Mouse (Mus musculus) layer of hippocampus, adult 2 months (tissue): ENCODE results near the gene Foxj3. TPM values are rescaled to one million over a fixed set of nuclear protein-coding genes. Genes with fewer than 3 reads are reported as not detected.
"Not testable (repeated sequence)": the region's sequence is repeated elsewhere in the genome, so short reads cannot be mapped to it uniquely, and the experiment has no call there.

Experiments used
- DNase-seq, 2 experiments: peaks; one replicate each; pipeline ENCODE4 v3.0.0; 2022; ENCODE audit warnings: low spot score in 2 of 2
- H3K27ac ChIP-seq: fragments of 200-600 bp; 2 replicates; pipeline ENCODE4 v1.8.1; 2022
- H3K4me3 ChIP-seq: fragments of 200-600 bp; 2 replicates; pipeline ENCODE4 v1.8.1; 2022; ENCODE audit warnings: mild to moderate bottlenecking
- CTCF ChIP-seq: fragments of 200-600 bp; conservative IDR thresholded peaks from 2 replicates; pipeline ENCODE4 v1.8.1; 2022; ENCODE audit warnings: antibody characterized with exemption, mild to moderate bottlenecking, moderate library complexity
- long read RNA-seq, 2 experiments: library from polyadenylated mRNA; stranded (forward); transcript quantifications; one replicate each; pipeline ENCODE4 v2.0.0; 2021; ENCODE audit warnings: borderline mapping rate in 2 of 2
- total RNA-seq, 2 experiments: library from RNA; stranded (reverse); gene quantifications; 2 replicates each; pipeline ENCODE4 v1.2.3; 2021

Gene Foxj3
- 10 to 100 TPM; 76.7 to 80.3 TPM for total RNA-seq
- long read RNA-seq, experiment 1, full-length matches to known transcripts: 14 of 25 reads
- long read RNA-seq, experiment 1, partial matches to known transcripts: 3 of 25 reads
- long read RNA-seq, experiment 1, other reads (novel, unspliced or antisense): 8 of 25 reads
- long read RNA-seq, experiment 2, full-length matches to known transcripts: 24 of 41 reads
- long read RNA-seq, experiment 2, partial matches to known transcripts: 13 of 41 reads
- long read RNA-seq, experiment 2, other reads (novel, unspliced or antisense): 4 of 41 reads

DNA sequence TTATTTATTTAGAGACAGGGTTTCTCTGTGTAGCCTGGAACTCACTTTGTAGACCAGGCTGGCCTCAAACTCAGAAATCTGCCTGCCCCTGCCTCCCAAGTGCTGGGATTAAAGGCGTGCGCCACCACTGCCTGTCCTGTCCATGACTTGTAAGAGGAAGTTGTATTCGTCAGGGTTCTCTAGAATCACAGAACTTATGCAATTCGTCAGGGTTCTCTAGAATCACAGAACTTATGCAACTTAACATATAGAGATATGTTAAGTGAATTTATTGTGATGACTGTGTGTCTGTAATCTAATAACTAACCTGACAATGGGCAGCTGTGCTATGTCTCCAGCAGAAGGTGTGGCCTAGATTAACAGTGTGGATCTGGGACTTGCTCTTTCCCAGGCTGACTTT, at the start of gene Foxj3:
Foxj3 (plus strand) TSS at position 390 of the 400 bp plus-strand sequence.
- H3K27ac ChIP-seq: peak within 1 kb of the TSS; percentile 46; the same call in 1 of the 2 replicates
- not testable (repeated sequence) for DNase-seq, H3K4me3 ChIP-seq

DNA sequence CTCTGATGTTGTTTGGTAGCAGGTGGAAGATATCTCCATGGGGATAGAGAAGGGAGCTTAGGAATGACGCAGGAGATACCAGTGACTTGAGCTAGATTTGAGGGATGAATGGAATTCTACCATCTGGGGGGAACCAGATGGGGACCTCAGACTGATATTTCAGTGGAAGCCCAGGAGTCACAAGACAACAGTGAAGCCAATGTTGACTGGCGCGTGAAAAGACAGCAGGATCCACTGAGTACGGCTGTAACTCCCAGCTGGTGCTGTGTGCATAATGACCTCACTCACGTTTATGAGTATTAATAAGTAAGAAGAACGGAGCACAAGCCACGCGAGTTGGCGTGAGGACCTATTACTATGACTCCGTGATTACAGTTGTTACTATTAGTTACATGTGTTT, 47.1 kb upstream of the Foxj3 start:
- peak in 1 of 2 experiments; percentile 17 for DNase-seq
- TF ChIP-seq CTCF: no peak
- Histone ChIP-seq H3K27ac (no peak overlapping the region), H3K4me3 (no peak overlapping the region)

DNA sequence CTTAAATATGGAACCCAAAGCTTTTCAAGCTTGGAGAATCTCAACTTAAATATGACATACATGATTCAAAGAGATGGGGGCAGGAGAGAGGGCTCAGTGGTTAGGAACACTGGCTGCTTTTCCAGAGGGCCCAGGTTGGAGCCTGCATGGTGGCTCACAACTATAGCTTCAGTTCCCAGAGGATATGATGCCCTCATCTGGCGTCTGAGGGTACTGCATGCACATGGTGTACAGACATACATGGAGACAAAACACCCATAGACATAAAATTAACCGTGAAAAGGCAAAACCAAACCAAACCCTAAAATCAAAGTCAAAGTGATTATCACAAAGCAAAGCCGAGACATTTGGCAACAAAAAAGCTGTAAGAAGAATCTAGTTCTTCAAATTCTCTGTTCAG, 46.0 kb upstream of the Foxj3 start:
- DNase-seq: peak in 1 of 2 experiments; percentile 50
- Histone ChIP-seq H3K4me3 (no peak overlapping the region), H3K27ac (no peak overlapping the region)
- peak; percentile 78 for TF ChIP-seq CTCF

DNA sequence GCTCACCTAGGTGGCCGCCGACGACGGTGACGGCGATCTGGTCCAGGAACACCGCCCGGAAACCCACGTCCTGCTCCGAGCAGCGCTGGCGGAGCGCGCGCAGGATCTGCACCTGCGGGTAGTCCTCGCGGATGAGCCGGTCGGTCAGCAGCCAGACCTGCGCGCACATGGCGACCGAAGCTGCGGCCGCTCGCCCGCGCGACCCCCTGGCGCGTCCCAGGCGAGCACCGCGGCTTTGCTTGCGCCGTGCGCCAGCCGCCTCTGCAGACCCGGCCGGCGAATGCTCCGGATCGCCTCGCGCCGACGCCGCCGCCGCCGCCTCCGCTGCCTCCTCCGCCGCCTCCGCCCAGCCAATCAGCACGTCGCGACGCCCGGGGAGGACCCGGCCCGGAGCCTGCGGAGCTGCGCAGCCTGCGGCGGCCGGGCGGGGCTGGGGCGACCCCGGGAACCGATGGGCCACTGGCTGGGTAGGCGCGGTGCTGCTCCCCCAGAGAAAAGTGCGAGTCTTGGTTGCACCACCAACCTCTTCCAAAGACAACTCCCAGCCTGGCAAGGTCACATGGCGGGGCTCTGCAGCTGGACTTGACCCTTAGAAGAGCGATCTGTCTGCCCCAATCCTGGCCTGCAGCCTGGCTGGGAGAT, 44.4 kb upstream of the Foxj3 start, which contains the start of gene Rimkla:
Rimkla (minus strand) TSS at position 338 of the 642 bp plus-strand sequence.
- TF ChIP-seq CTCF: no peak
- peak within 1 kb of the TSS; percentile 74 for H3K4me3 ChIP-seq
- DNase-seq: peak; percentile 48 to 62
- peak within 1 kb of the TSS; percentile 88 for H3K27ac ChIP-seq

DNA sequence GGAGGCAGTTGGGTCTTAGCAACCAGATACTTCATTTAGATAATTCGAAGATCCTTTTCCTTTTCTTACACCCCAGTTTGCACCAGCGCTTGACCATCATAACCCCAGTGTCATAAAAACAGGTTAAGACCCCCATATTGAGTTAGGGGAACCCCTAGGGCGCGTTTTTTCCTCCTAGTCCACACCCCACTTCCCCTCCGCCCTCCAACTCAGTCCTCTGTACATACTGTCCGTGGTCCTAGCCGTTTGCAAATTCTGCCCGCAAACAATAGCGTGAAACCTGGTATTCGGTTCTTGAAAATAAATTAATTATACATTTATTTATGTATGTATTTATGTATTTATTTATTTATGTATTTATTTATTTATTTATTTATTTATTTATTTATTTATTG, 43.9 kb upstream of the Foxj3 start:
- no peak for TF ChIP-seq CTCF
- Histone ChIP-seq H3K4me3 (peak overlapping the region; percentile 74), H3K27ac (peak overlapping the region; percentile 88)
- no peak for DNase-seq

DNA sequence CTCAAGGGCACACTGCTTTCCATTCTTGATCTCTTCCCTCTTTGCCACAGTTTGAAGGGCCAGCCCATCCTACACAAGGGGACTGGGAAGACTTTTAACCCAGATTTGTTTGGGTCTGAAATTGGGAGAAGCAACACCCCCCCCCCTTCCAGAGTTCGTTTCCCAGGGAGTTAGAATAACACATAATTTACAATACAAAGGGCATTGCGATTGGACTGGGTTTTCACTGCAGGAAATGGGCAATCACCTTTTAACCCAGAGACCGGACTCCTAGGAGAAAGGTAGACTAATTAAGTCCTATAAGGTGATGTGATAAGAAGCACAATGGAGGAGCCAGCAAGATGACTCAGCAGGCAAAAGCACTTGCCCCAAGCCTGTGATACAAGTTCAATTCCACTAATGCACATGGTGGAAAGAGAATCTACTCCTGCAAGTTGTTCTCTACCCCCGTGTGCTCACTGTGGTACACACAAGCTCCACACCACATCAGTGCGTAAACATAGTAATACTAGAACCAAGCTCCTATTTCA, 38.4 kb upstream of the Foxj3 start:
- no peak for TF ChIP-seq CTCF
- no peak overlapping the region for H3K4me3 ChIP-seq
- H3K27ac ChIP-seq: no peak overlapping the region
- DNase-seq: no peak

DNA sequence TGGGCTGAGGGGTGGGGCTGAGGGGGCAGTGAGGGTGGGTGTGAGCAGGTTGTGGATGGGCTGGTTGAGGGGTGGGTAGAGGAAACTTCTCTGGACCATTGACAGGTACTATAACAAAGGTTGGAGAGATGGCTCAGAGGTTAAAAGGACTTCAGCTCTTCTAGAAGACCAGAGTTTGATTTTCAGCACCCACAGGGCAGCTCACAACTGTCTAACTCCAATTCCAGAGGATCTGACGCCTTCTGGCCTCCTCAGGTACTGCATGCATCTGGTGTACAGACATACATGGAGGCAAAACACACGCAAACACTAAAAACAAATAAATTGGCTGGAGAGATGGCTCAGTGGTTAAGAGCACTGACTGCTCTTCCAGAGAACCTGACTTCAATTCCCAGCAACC, 25.2 kb upstream of the Foxj3 start:
- Histone ChIP-seq H3K27ac (no peak overlapping the region), H3K4me3 (no peak overlapping the region)
- TF ChIP-seq CTCF: peak; percentile 39
- no peak for DNase-seq

DNA sequence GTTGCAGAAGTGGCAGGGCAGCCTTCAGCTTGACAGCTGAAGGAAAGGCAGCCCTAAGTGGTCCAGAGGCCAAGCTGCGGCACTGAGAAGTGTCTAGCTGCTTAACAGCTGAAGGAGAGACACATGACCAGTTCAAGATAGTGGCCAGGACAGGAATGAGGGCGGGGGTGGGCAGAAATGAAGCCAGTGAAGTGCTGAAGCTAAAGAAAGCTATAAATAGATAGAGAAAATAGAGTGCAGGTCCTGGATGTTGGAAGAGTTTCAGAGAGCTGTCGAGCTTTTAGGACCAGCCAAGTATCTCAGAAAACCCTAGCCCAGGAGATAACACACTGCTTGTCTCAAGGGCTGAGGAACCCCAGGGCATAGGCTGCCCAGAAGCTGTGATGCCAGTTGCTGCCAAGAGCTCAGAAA, 24.1 kb upstream of the Foxj3 start:
- no peak for TF ChIP-seq CTCF
- no peak for DNase-seq
- Histone ChIP-seq H3K27ac (no peak overlapping the region), H3K4me3 (no peak overlapping the region)

DNA sequence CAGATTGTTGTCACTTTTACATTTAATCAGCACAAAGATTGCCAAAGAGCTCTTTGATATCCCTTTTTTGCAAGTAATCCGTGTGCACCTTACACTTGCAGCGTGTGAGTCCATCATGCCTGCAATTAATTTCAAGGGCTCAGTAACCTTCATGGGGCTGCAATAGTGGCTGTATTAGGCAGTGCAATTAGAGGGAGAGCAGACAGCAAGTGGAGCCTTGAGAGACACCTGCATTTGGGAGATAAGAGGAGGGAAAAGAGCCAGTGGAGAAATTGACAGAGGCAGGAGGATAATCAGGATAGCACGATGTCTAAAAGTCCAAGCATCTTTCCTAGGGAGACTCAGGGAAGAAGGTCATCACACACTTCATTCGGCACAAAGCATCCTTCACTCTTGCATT, 13.2 kb upstream of the Foxj3 start:
- no peak for DNase-seq
- Histone ChIP-seq H3K27ac (peak overlapping the region; percentile 90), H3K4me3 (no peak overlapping the region)
- TF ChIP-seq CTCF: no peak

DNA sequence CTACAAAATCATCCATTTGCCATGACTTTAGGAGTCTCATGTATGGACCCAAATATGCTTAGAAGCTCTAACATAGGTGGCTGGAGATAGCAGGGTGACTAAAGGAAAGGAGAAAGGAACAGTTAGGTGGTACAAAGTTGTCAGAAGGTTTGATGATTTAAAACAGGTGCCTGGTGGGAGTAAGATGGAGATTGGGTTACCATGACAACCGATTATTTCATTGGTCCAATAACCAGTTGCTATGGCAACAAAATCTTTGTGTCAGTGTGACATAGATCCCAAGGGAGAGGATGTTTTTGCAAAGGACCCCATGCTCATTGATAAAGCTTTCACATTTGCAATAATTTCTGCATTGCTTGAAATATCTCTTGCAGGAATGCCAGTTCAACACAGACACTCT, 12.8 kb upstream of the Foxj3 start:
- peak overlapping the region; percentile 90 for H3K27ac ChIP-seq
- TF ChIP-seq CTCF: no peak
- H3K4me3 ChIP-seq: no peak overlapping the region
- peak in 1 of 2 experiments; percentile 68 for DNase-seq

DNA sequence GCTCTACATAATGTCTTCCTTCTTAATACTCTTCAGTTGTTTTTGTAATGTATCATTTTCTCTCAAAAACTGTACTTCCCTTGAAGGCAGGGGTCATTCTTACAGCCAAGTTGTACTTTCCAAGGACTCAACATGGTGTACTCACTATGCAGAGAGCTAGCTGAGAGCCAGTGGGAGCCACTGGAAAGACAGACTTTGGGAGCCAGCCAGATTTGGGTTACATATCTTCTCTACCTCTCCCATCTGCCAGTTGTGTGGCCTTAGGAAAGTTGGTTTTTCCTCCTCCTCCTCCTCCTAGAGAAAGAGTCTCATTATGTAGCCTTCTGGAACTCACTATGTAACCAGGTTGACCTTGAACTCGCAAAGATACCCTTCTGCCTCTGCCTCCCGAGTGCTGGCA, 12.3 kb upstream of the Foxj3 start:
- DNase-seq: no peak
- Histone ChIP-seq H3K4me3 (no peak overlapping the region), H3K27ac (peak overlapping the region; percentile 90)
- no peak for TF ChIP-seq CTCF

DNA sequence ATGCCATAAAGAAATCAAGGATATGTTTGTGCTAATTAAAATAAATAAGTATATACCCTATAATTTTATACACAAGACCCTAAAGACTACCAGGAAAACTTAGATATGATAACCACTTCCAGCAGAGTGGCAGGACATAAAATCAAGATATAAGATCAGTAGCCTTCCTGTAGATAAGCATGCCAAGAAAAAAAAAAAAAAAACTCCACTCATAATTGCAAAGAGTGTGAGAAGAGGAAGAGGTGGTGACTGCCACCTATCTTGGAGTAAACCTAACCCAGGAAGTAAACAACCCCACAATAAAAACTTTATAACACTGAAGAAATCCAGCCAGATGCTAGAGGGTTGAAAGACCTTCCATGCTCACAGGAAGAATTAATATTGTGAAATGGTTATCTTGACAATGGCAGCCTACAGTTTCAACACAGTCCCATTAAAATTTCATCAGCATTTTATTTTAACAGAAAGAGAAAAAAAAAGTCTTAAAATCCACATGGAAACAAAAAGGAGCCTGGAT, 10.4 kb upstream of the Foxj3 start:
- no peak for DNase-seq
- Histone ChIP-seq H3K4me3 (no peak overlapping the region), H3K27ac (no peak overlapping the region)
- no peak for TF ChIP-seq CTCF

DNA sequence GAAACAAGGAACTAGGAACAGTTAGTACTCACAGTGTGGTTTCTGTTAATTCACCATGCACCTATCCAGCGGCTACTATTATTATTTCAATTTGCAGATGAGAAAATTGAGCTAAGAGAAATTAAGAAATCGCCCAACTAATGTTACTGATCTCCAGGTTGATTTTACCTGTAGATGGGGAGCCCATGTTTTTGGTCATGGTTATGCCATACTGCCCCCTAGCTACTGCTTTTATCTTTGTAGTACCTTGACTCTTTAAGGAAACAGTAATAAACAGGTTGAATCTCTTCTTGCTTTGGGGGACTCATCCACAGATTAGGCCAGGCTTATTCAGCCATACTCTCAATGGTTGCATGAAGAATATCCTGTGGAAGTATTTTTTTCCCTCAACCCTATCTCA, 5.0 kb upstream of the Foxj3 start:
- TF ChIP-seq CTCF: peak; percentile 78
- no peak overlapping the region for H3K27ac ChIP-seq
- DNase-seq: no peak
- no peak overlapping the region for H3K4me3 ChIP-seq

DNA sequence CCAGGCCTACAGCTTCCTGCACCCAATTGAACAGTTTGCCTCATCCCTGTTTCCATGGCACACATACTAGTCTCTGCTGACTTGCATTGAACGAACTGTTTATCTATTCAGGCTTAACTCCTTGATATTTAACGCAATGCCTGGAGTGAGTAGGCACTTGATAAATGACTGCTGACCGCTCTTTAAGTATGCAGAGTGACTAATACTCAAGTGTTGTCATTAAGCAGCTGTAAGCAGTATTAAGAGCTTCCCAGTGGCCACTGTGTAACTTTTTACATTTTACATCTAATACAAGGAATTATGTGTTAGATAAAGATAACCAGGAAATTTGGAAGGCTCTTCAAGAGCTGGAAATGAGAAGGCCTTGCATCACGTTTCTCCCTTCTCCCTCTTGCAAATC, 1.7 kb upstream of the Foxj3 start:
- DNase-seq: no peak
- Histone ChIP-seq H3K27ac (peak overlapping the region; percentile 46; the same call in 1 of the 2 replicates), H3K4me3 (no peak overlapping the region)
- no peak for TF ChIP-seq CTCF
